Mouse (Mus musculus) gastrocnemius, postnatal 14 days (tissue): ENCODE data around the gene Snx15. TPM values are rescaled to one million over a fixed set of nuclear protein-coding genes. Genes with fewer than 3 reads are reported as not detected.

Experiments used
- DNase-seq: peaks from one replicate; pipeline ENCODE4 v3.0.0; 2021; ENCODE audit warnings: mixed read lengths
- intact Hi-C: fragments of 180-260 bp; cut with DNase I; formaldehyde crosslinking; loops from one replicate; pipeline ENCODE4 v1.15.1; 2025; ENCODE audit warnings: low total_unique reads
- total RNA-seq, 2 experiments: library from RNA; stranded (reverse); gene quantifications; 2 replicates each; pipeline ENCODE4 v1.2.3; 2021

Gene Snx15
- total RNA-seq, 2 experiments from 2014 or later, result 8.2 to 11.9 TPM

GRCm38 (mm10) chr19:6126289-6126688 is 1.8 kb downstream of the Snx15 start:
- DNase-seq, result no peak
- intact Hi-C loops, result loop anchor here (10.0 kb wide), 1 partner anchor 161 kb away; the partner anchor contains the start of gene Pola2

- intact Hi-C loops, result loop anchor here (10.0 kb wide), 1 partner anchor 160 kb away; the partner anchor contains the start of gene Pola2
- DNase-seq, result no peak
Measured at GRCm38 (mm10) chr19:6124898-6125297, 3.2 kb downstream of the Snx15 start.

- intact Hi-C loops, result loop anchor here (10.0 kb wide), 1 partner anchor 159 kb away; the partner anchor contains the start of gene Pola2
- no peak for DNase-seq
Measured at GRCm38 (mm10) chr19:6123330-6123729, 4.8 kb downstream of the Snx15 start.

- DNase-seq, result no peak
- intact Hi-C loops, result loop anchor here (10.0 kb wide), 1 partner anchor 157 kb away; the partner anchor contains the start of gene Pola2
Measured at GRCm38 (mm10) chr19:6121761-6122160, 6.3 kb downstream of the Snx15 start.

- intact Hi-C loops, result no loop called here
- DNase-seq, result no peak
Measured at GRCm38 (mm10) chr19:6118677-6119185, 9.4 kb downstream of the Snx15 start.

GRCm38 (mm10) chr19:6117986-6118676 is 10.0 kb downstream of the Snx15 start, which contains the start of gene Sac3d1:
Gene Sac3d1 (minus strand): TSS chr19:6118650.
- DNase-seq, result peak; percentile 87
- intact Hi-C loops, result no loop called here

- no peak for DNase-seq
- intact Hi-C loops, result no loop called here
Measured at GRCm38 (mm10) chr19:6117346-6117985, 10.6 kb downstream of the Snx15 start.

- intact Hi-C loops, result no loop called here
- no peak for DNase-seq
Measured at GRCm38 (mm10) chr19:6116113-6116850, 11.8 kb downstream of the Snx15 start.

- no peak for DNase-seq
- intact Hi-C loops, result no loop called here
Measured at GRCm38 (mm10) chr19:6113116-6113515, 15.0 kb downstream of the Snx15 start.

GRCm38 (mm10) chr19:6105586-6105985 is 22.5 kb downstream of the Snx15 start, which contains the start of gene Naaladl1:
Gene Naaladl1 (plus strand): TSS chr19:6105782.
- no peak for DNase-seq
- intact Hi-C loops, result no loop called here

GRCm38 (mm10) chr19:6104476-6104875 is 23.6 kb downstream of the Snx15 start:
- intact Hi-C loops, result no loop called here

GRCm38 (mm10) chr19:6102169-6102853 is 25.8 kb downstream of the Snx15 start:
- intact Hi-C loops, result no loop called here
- DNase-seq, result no peak

More at GRCm38 (mm10) chr19:6104476-6104875, 23.6 kb downstream of the Snx15 start:
- no peak for DNase-seq

- no peak for DNase-seq
- intact Hi-C loops, result no loop called here
Measured at GRCm38 (mm10) chr19:6101186-6101585, 26.9 kb downstream of the Snx15 start.

GRCm38 (mm10) chr19:6097847-6098246 is 30.3 kb downstream of the Snx15 start:
- intact Hi-C loops, result no loop called here
- no peak for DNase-seq

GRCm38 (mm10) chr19:6094119-6094518 is 34.0 kb downstream of the Snx15 start, which contains the start of gene AC131692.1:
Gene AC131692.1 (plus strand): TSS chr19:6094419.
- intact Hi-C loops, result no loop called here
- no peak for DNase-seq

GRCm38 (mm10) chr19:6088841-6089240 is 39.3 kb downstream of the Snx15 start:
- intact Hi-C loops, result no loop called here
- no peak for DNase-seq

- peak; percentile 29 for DNase-seq
- intact Hi-C loops, result no loop called here
Measured at GRCm38 (mm10) chr19:6085417-6085879, 42.7 kb downstream of the Snx15 start.

GRCm38 (mm10) chr19:6084478-6085248 is 43.4 kb downstream of the Snx15 start, which contains the start of the genes Zfpl1 and Cdca5:
Gene Zfpl1 (minus strand): TSS chr19:6084956.
Gene Cdca5 (plus strand): TSS chr19:6084983.
- intact Hi-C loops, result no loop called here
- peak; percentile 93 for DNase-seq
